Mouse (Mus musculus): Measurements from ENCODE around the gene 1700016D06Rik.

1700016D06Rik gene

GRCm38 (mm10) chr8:11635012-11635577 is 65.8 kb downstream of the 1700016D06Rik start:
- DNase-seq (ENCODE audit: low read depth, low spot score): peak; percentile 95

- DNase-seq (ENCODE audit: low read depth, low spot score): no peak
Measured at GRCm38 (mm10) chr8:11634331-11635011, 66.4 kb downstream of the 1700016D06Rik start.

- no peak for DNase-seq (ENCODE audit: low read depth, low spot score)
Measured at GRCm38 (mm10) chr8:11633414-11633813, 67.4 kb downstream of the 1700016D06Rik start.

- no peak for DNase-seq (ENCODE audit: low read depth, low spot score)
Measured at GRCm38 (mm10) chr8:11632406-11632805, 68.5 kb downstream of the 1700016D06Rik start.

GRCm38 (mm10) chr8:11629206-11629605 is 71.7 kb downstream of the 1700016D06Rik start:
- DNase-seq (ENCODE audit: low read depth, low spot score): no peak

- no peak for DNase-seq (ENCODE audit: low read depth, low spot score)
Measured at GRCm38 (mm10) chr8:11628506-11629132, 72.2 kb downstream of the 1700016D06Rik start.

GRCm38 (mm10) chr8:11627717-11628116 is 73.1 kb downstream of the 1700016D06Rik start:
- DNase-seq (ENCODE audit: low read depth, low spot score): no peak

- DNase-seq (ENCODE audit: low read depth, low spot score): no peak
Measured at GRCm38 (mm10) chr8:11625084-11625483, 75.8 kb downstream of the 1700016D06Rik start.

- no peak for DNase-seq (ENCODE audit: low read depth, low spot score)
Measured at GRCm38 (mm10) chr8:11619091-11619490, 81.8 kb downstream of the 1700016D06Rik start.

GRCm38 (mm10) chr8:11618063-11618462 is 82.8 kb downstream of the 1700016D06Rik start:
- DNase-seq (ENCODE audit: low read depth, low spot score): no peak

GRCm38 (mm10) chr8:11616294-11616693 is 84.6 kb downstream of the 1700016D06Rik start:
- peak; percentile 66 for DNase-seq (ENCODE audit: low read depth, low spot score)

GRCm38 (mm10) chr8:11614126-11614835 is 86.6 kb downstream of the 1700016D06Rik start:
- no peak for DNase-seq (ENCODE audit: low read depth, low spot score)

GRCm38 (mm10) chr8:11608848-11609247 is 92.0 kb downstream of the 1700016D06Rik start:
- DNase-seq (ENCODE audit: low read depth, low spot score): peak; percentile 57

Measured in ZHBTc4 (cell line).